Mouse (Mus musculus) hindbrain, embryonic 13.5 days (tissue): ENCODE data around the gene Rasa1. TPM values are rescaled to one million over a fixed set of nuclear protein-coding genes. Genes with fewer than 3 reads are reported as not detected.

Experiments used
- ATAC-seq: fragments of 200-750 bp; cut with Nextera tagmentation; 2 replicates; pipeline ENCODE4 v1.8.0; 2017; ENCODE audit warnings: moderate TSS enrichment; ENCODE audit not compliant: low FRiP score
- H3K27ac ChIP-seq: fragments of 300-500 bp; sonication (generic); 2 replicates; pipeline ENCODE4 v1.5.1; 2015; ENCODE audit warnings: inconsistent platforms, mild to moderate bottlenecking, moderate library complexity
- H3K27me3 ChIP-seq: fragments of 300-500 bp; sonication (generic); 2 replicates; pipeline ENCODE4 v1.6.1; 2015; ENCODE audit warnings: mild to moderate bottlenecking, inconsistent platforms
- H3K36me3 ChIP-seq: fragments of 300-500 bp; sonication (generic); 2 replicates; pipeline ENCODE4 v1.6.1; 2015; ENCODE audit warnings: mild to moderate bottlenecking, inconsistent platforms
- H3K4me1 ChIP-seq: fragments of 300-500 bp; sonication (generic); replicated peaks from 2 replicates; pipeline ENCODE4 v1.6.1; 2015; ENCODE audit warnings: inconsistent platforms
- H3K4me2 ChIP-seq: fragments of 300-500 bp; sonication (generic); 2 replicates; pipeline ENCODE4 v1.6.1; 2015; ENCODE audit warnings: inconsistent platforms, mild to moderate bottlenecking, moderate library complexity
- H3K4me3 ChIP-seq: fragments of 300-500 bp; sonication (generic); 2 replicates; pipeline ENCODE4 v1.5.1; 2015; ENCODE audit warnings: mild to moderate bottlenecking, inconsistent platforms
- H3K9ac ChIP-seq: fragments of 300-500 bp; sonication (generic); 2 replicates; pipeline ENCODE4 v1.6.1; 2015; ENCODE audit warnings: mild to moderate bottlenecking, inconsistent platforms
- H3K9me3 ChIP-seq: fragments of 300-500 bp; sonication (generic); 2 replicates; pipeline ENCODE4 v1.6.1; 2016; ENCODE audit warnings: inconsistent platforms
- WGBS: fragments of 180-500 bp; shearing (Covaris S2); methylation state at CpG from one replicate; pipeline ENCODE4 v1.1.7; 2015; 5-methylcytosine and 5-hydroxymethylcytosine counted together
- polyA plus RNA-seq: library from polyadenylated mRNA; unstranded; fragments of >200 nt; fragmentation: Nextera tagmentation; extraction: Ambion mirVana; gene quantifications from 2 replicates; pipeline ENCODE4 v1.2.1, GENCODE M21; 2015

The Rasa1 gene
- polyA plus RNA-seq, 1 experiment from 2014 or later = 65.8 TPM

GRCm38 (mm10) chr13:85218656-85219055 lies 70.3 kb downstream of the Rasa1 start:
- H3K27me3 ChIP-seq = no peaks in the 10 kb centered on the region
- no peak overlapping the region for H3K4me3 ChIP-seq
- no peak overlapping the region for H3K9ac ChIP-seq
- peaks cover 36% of the 10 kb centered on the region for H3K36me3 ChIP-seq
- WGBS = 88% methylated on average over 4 of the region's 4 CpGs
- no peak for ATAC-seq
- no peak overlapping the region for H3K4me2 ChIP-seq
- H3K4me1 ChIP-seq = no peaks in the 10 kb centered on the region
- H3K27ac ChIP-seq = no peak overlapping the region
- no peaks in the 10 kb centered on the region for H3K9me3 ChIP-seq

- Histone ChIP-seq H3K9ac (no peak overlapping the region), H3K27ac (no peak overlapping the region), H3K4me3 (no peak overlapping the region), H3K36me3 (peaks cover 29% of the 10 kb centered on the region), H3K4me2 (no peak overlapping the region), H3K27me3 (no peaks in the 10 kb centered on the region), H3K9me3 (no peaks in the 10 kb centered on the region), H3K4me1 (no peaks in the 10 kb centered on the region)
- no peak for ATAC-seq
- 76% methylated on average over 1 of the region's 1 CpGs for WGBS
These were observed 78.6 kb downstream of the Rasa1 start for GRCm38 (mm10) chr13:85210353-85210752.

- WGBS = 98% methylated on average over 6 of the region's 6 CpGs
- H3K27ac ChIP-seq = no peak overlapping the region
These were observed 80.3 kb downstream of the Rasa1 start for GRCm38 (mm10) chr13:85208656-85209055.

GRCm38 (mm10) chr13:85207493-85207892 lies 81.4 kb downstream of the Rasa1 start:
- 86% methylated on average over 2 of the region's 2 CpGs for WGBS
- no peak overlapping the region for H3K4me2 ChIP-seq
- no peak for ATAC-seq
- no peaks in the 10 kb centered on the region for H3K9me3 ChIP-seq
- no peaks in the 10 kb centered on the region for H3K4me1 ChIP-seq
- H3K36me3 ChIP-seq = peaks cover 34% of the 10 kb centered on the region
- H3K9ac ChIP-seq = no peak overlapping the region
- no peaks in the 10 kb centered on the region for H3K27me3 ChIP-seq
- no peak overlapping the region for H3K4me3 ChIP-seq
- H3K27ac ChIP-seq = no peak overlapping the region

More at GRCm38 (mm10) chr13:85208656-85209055, 80.3 kb downstream of the Rasa1 start:
- H3K4me2 ChIP-seq = no peak overlapping the region
- H3K27me3 ChIP-seq = no peaks in the 10 kb centered on the region
- ATAC-seq = no peak
- H3K9ac ChIP-seq = no peak overlapping the region
- H3K36me3 ChIP-seq = peaks cover 33% of the 10 kb centered on the region
- no peak overlapping the region for H3K4me3 ChIP-seq
- no peaks in the 10 kb centered on the region for H3K4me1 ChIP-seq
- H3K9me3 ChIP-seq = no peaks in the 10 kb centered on the region

GRCm38 (mm10) chr13:85191253-85191652 lies 97.7 kb downstream of the Rasa1 start:
- H3K9ac ChIP-seq = no peak overlapping the region

GRCm38 (mm10) chr13:85189644-85190121 lies 99.2 kb downstream of the Rasa1 start:
- peak overlapping the region; percentile 88 for H3K4me3 ChIP-seq
- peak overlapping the region; percentile 91 for H3K9ac ChIP-seq
- H3K36me3 ChIP-seq = peaks cover 30% of the 10 kb centered on the region
- peak overlapping the region; percentile 89 for H3K4me2 ChIP-seq
- peak overlapping the region; percentile 92 for H3K27ac ChIP-seq
- H3K9me3 ChIP-seq = 0 out of 2 replicates have a peak, but pooled peaks cover 6% of the 10 kb centered on the region
- 1% methylated on average over 17 of the region's 17 CpGs for WGBS
- H3K4me1 ChIP-seq = peaks cover 14% of the 10 kb centered on the region
- H3K27me3 ChIP-seq = no peaks in the 10 kb centered on the region
- ATAC-seq = peak; percentile 92

More at GRCm38 (mm10) chr13:85191253-85191652, 97.7 kb downstream of the Rasa1 start:
- ATAC-seq = no peak
- peaks cover 14% of the 10 kb centered on the region for H3K4me1 ChIP-seq
- WGBS = 96% methylated on average over 2 of the region's 2 CpGs
- 0 out of 2 replicates have a peak, but pooled peaks cover 6% of the 10 kb centered on the region for H3K9me3 ChIP-seq
- H3K4me3 ChIP-seq = no peak overlapping the region
- H3K27me3 ChIP-seq = no peaks in the 10 kb centered on the region
- no peak overlapping the region for H3K27ac ChIP-seq
- peaks cover 30% of the 10 kb centered on the region for H3K36me3 ChIP-seq
- no peak overlapping the region for H3K4me2 ChIP-seq

- H3K4me1 ChIP-seq = peaks cover 14% of the 10 kb centered on the region
These were observed 99.9 kb downstream of the Rasa1 start, which contains the start of gene Ccnh for GRCm38 (mm10) chr13:85188903-85189643. Gene Ccnh (plus strand): TSS chr13:85189408.

More at GRCm38 (mm10) chr13:85188903-85189643, 99.9 kb downstream of the Rasa1 start, which contains the start of gene Ccnh:
- H3K36me3 ChIP-seq = peaks cover 29% of the 10 kb centered on the region
- 2% methylated on average over 44 of the region's 44 CpGs for WGBS
- peak within 1 kb of the TSS; percentile 91 for H3K9ac ChIP-seq
- H3K4me3 ChIP-seq = peak within 1 kb of the TSS; percentile 88
- no peaks in the 10 kb centered on the region for H3K27me3 ChIP-seq
- 0 out of 2 replicates have a peak, but pooled peaks cover 6% of the 10 kb centered on the region for H3K9me3 ChIP-seq
- H3K4me2 ChIP-seq = peak within 1 kb of the TSS; percentile 89
- peak; percentile 97 for ATAC-seq
- peak within 1 kb of the TSS; percentile 92 for H3K27ac ChIP-seq

Other genes with a start within 250 kb of the Rasa1 start
- gene Ccnh, start 99.7 kb downstream of the Rasa1 start, polyA plus RNA-seq = 101 TPM in 2 replicates